ENCODE assay signal across 8 mouse cellular contexts in genomic region chr17:46075116-46075485, GRCm38 (mm10). TPM values are rescaled to one million over a fixed set of nuclear protein-coding genes. Genes with fewer than 3 reads are reported as not detected.
DNase-seq lines count a peak whose midpoint lies in the region; ATAC-seq lines count a peak whose summit lies in the region.

No protein-coding gene starts in this region.

- no peak overlapping the region for H3K9ac ChIP-seq in midbrain, embryonic 14.5 days (replicated peaks; ENCODE audit: low read length)

- WGBS in limb, embryonic 10.5 days = 38% methylated on average over 3 of the region's 3 CpGs
- WGBS in midbrain, embryonic 14.5 days = 50% methylated on average over 3 of the region's 3 CpGs

- no peaks in the 10 kb centered on the region for H3K27me3 ChIP-seq in limb, embryonic 10.5 days (ENCODE audit: low read depth, poor library complexity, severe bottlenecking)
- H3K27me3 ChIP-seq in midbrain, embryonic 14.5 days (ENCODE audit: control insufficient read depth, insufficient read depth, low read length) = no peaks in the 10 kb centered on the region

- H3K27ac ChIP-seq in limb, embryonic 10.5 days = no peak overlapping the region
- H3K27ac ChIP-seq in midbrain, embryonic 14.5 days (replicated peaks; ENCODE audit: low read depth, low read length) = no peak overlapping the region

- peak; percentile 21 for ATAC-seq in CD4-positive, CD25-positive, alpha-beta regulatory T cell, adult 4 months
- peak; percentile 31; the same call in 1 of the 2 replicates for ATAC-seq in common myeloid progenitor, adult 5-6 weeks (replicated peaks; ENCODE audit: low read depth, poor library complexity, severe bottlenecking)
- ATAC-seq in midbrain, embryonic 14.5 days (ENCODE audit: low FRiP score, low TSS enrichment) = no peak

- H3K36me3 ChIP-seq in limb, embryonic 10.5 days = no peaks in the 10 kb centered on the region
- no peaks in the 10 kb centered on the region for H3K36me3 ChIP-seq in midbrain, embryonic 14.5 days (ENCODE audit: control insufficient read depth, insufficient read depth, low read length)

- no peak overlapping the region for H3K4me2 ChIP-seq in midbrain, embryonic 14.5 days (ENCODE audit: low read length)

- no peaks in the 10 kb centered on the region for H3K9me3 ChIP-seq in limb, embryonic 10.5 days (replicated peaks)
- H3K9me3 ChIP-seq in midbrain, embryonic 14.5 days (ENCODE audit: control insufficient read depth, low read length) = no peaks in the 10 kb centered on the region

- H3K4me1 ChIP-seq in limb, embryonic 10.5 days = peaks cover 32% of the 10 kb centered on the region
- H3K4me1 ChIP-seq in midbrain, embryonic 14.5 days (ENCODE audit: control insufficient read depth, insufficient read depth, low read length) = no peaks in the 10 kb centered on the region

- no peak overlapping the region for H3K4me3 ChIP-seq in limb, embryonic 10.5 days
- H3K4me3 ChIP-seq in midbrain, embryonic 14.5 days (replicated peaks; ENCODE audit: low read depth, low read length) = no peak overlapping the region

- DNase-seq in 3134 (ENCODE audit: extremely low read depth, insufficient read length, low spot score) = peak; percentile 41
- DNase-seq in limb, embryonic 10.5 days (ENCODE audit: low spot score) = peak; percentile 55
- peak; percentile 20 for DNase-seq in retina, postnatal 1 day
- DNase-seq in left cerebral cortex, adult 9 months (ENCODE audit: low spot score in 2 of 2) = no peak
- DNase-seq in midbrain, embryonic 14.5 days = no peak
- no peak for DNase-seq in cerebellum, adult 8-10 months

RNA-seq across cellular contexts. Expression of gene Mrps18a, which starts 35.7 kb away (rescaled TPM):
- polyA plus RNA-seq in CD4-positive, CD25-positive, alpha-beta regulatory T cell, adult 4 months (2017; shearing (Covaris generic)) = 100 to 1,000 TPM; 112 to 139 TPM
- total RNA-seq in common myeloid progenitor, adult 5-6 weeks (2017) = 41.5 and 50.5 TPM in 2 replicates
- 184 and 192 TPM in 2 replicates for polyA plus RNA-seq in limb, embryonic 10.5 days (2016; fragmentation: Nextera tagmentation; extraction: Ambion mirVana)
- polyA plus RNA-seq in midbrain, embryonic 14.5 days (2014; fragmentation: Nextera tagmentation; extraction: Ambion mirVana) = 141 and 148 TPM in 2 replicates

RNA-seq across cellular contexts. Expression of gene Vegfa, which starts 42.9 kb away (rescaled TPM):
- polyA plus RNA-seq in CD4-positive, CD25-positive, alpha-beta regulatory T cell, adult 4 months (2017; shearing (Covaris generic)) = not detected
- 13.2 and 17.9 TPM in 2 replicates for total RNA-seq in common myeloid progenitor, adult 5-6 weeks (2017)
- polyA plus RNA-seq in limb, embryonic 10.5 days (2016; fragmentation: Nextera tagmentation; extraction: Ambion mirVana) = 2.0 and 3.1 TPM in 2 replicates
- polyA plus RNA-seq in midbrain, embryonic 14.5 days (2014; fragmentation: Nextera tagmentation; extraction: Ambion mirVana) = 4.3 and 5.5 TPM in 2 replicates

Comparison
In these comparisons a context has a peak if more than half of its experiments do, and no peak if none do; other contexts are left out.
1. DNase-seq: peak in 3134 (single experiment), limb, embryonic 10.5 days (single experiment) and retina, postnatal 1 day (single experiment); none in left cerebral cortex, adult 9 months (0 of 2), midbrain, embryonic 14.5 days (single experiment) and cerebellum, adult 8-10 months (single experiment).